Mouse (Mus musculus) MEL (cell line): Measurements from ENCODE around the gene Ttc41.

Experiments used
- CTCF ChIP-seq, 3 experiments: IDR thresholded peaks in 2 of 3; conservative IDR thresholded peaks in 1 of 3; 2 replicates each; pipeline ENCODE4 v1.5.1; 2011 to 2012; ENCODE audit warnings: low read length in 3 of 3, low read depth in 2 of 3, mild to moderate bottlenecking in 2 of 3, improper control_type of control experiment in 1 of 3, inconsistent platforms in 1 of 3, mixed read lengths in 1 of 3, moderate library complexity in 1 of 3; ENCODE audit not compliant: control insufficient read depth in 1 of 3, insufficient read depth in 1 of 3, poor library complexity in 1 of 3, severe bottlenecking in 1 of 3
- EP300 ChIP-seq, 2 experiments: IDR thresholded peaks; 2 replicates each; pipeline ENCODE4 v1.6.1; 2011; ENCODE audit warnings: improper control_type of control experiment in 2 of 2, low read length in 2 of 2, low read depth in 1 of 2, mild to moderate bottlenecking in 1 of 2
- GATA1 ChIP-seq: IDR thresholded peaks from 2 replicates; pipeline ENCODE4 v1.6.1; 2011; ENCODE audit warnings: low read depth, low read length, improper control_type of control experiment
- KAT2A ChIP-seq: conservative IDR thresholded peaks from 2 replicates; pipeline ENCODE4 v1.6.1; 2012; ENCODE audit warnings: low read depth, low read length, improper control_type of control experiment, inconsistent platforms
- MAX ChIP-seq: IDR thresholded peaks from 2 replicates; pipeline ENCODE4 v1.6.1; 2011; ENCODE audit warnings: low read length, improper control_type of control experiment
- MYC ChIP-seq: IDR thresholded peaks from 2 replicates; pipeline ENCODE4 v1.6.1; 2011; ENCODE audit warnings: low read depth, mild to moderate bottlenecking, low read length, improper control_type of control experiment, moderate library complexity
- POLR2A ChIP-seq, 2 experiments: IDR thresholded peaks; 2 replicates each; pipeline ENCODE4 v1.6.1; 2011 to 2012; ENCODE audit warnings: low read length in 2 of 2, mild to moderate bottlenecking in 2 of 2, control low read depth in 1 of 2, improper control_type of control experiment in 1 of 2, low read depth in 1 of 2, moderate library complexity in 1 of 2; ENCODE audit not compliant: control insufficient read depth in 1 of 2, insufficient read depth in 1 of 2, poor library complexity in 1 of 2
- RAD21 ChIP-seq: IDR thresholded peaks from 2 replicates; pipeline ENCODE4 v1.6.1; 2011; ENCODE audit warnings: mild to moderate bottlenecking, low read depth, low read length, improper control_type of control experiment
- RCOR1 ChIP-seq: IDR thresholded peaks from 2 replicates; pipeline ENCODE4 v1.6.1; 2012; ENCODE audit warnings: low read depth, mild to moderate bottlenecking, inconsistent platforms, low read length, improper control_type of control experiment
- TAL1 ChIP-seq: IDR thresholded peaks from 2 replicates; pipeline ENCODE4 v1.6.1; 2012; ENCODE audit warnings: mild to moderate bottlenecking, inconsistent platforms, low read length, moderate library complexity, mixed read lengths

DNA sequence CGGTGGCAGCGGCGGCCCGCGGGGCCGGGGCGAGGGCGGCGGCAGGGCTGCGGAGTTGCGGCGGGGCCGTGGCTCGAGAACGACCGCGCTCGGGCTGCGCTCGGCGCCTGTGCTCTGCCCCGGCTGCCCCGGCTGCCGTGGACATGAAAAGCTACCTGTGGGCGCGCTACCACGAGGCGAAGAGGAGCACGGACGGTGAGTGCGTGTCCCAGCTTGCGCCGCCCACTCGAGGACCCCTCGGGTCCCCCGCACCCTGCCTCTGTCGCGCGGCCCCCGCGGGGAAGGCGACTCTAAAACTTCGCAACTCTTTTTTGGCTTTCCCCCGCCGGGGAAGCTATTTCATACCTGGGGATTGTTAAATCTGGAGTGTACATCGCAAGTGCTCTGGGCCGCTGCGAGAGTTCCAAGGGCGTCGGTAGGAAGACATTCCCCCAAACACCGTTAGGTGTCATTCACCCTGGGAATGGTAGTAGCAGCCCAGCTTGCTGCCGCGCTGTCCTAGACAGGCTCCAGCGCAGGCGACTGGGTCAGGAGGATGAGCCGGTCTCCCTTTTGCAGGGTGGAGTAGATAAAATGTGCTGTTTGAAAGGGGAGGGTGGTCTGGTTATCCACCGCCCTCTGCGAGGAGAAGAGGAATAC lies 73.6 kb downstream of the Ttc41 start:
- TF ChIP-seq POLR2A (IDR thresholded peaks at IDR 0.05; ENCODE audit: control insufficient read depth in 1 of 2, insufficient read depth in 1 of 2, low read depth in 1 of 2, low read length in 2 of 2, poor library complexity in 1 of 2) (no peak), RCOR1 (0 out of 2 replicates have a peak, but pooled peaks have one; percentile 26), MYC (peak; percentile 63; the same call in 1 of the 2 replicates), MAX (peak; percentile 51), TAL1 (no peak), CTCF (IDR thresholded peaks at IDR 0.05 in 2 of 3, conservative IDR thresholded peaks at IDR 0.05 in 1 of 3; ENCODE audit: control insufficient read depth in 1 of 3, insufficient read depth in 1 of 3, low read depth in 2 of 3, low read length in 3 of 3, poor library complexity in 1 of 3, severe bottlenecking in 1 of 3) (no peak), KAT2A (no peak), EP300 (IDR thresholded peaks at IDR 0.05; ENCODE audit: low read depth in 1 of 2, low read length in 2 of 2) (no peak), RAD21 (no peak), GATA1 (no peak)
